Mouse (Mus musculus): Measurements from ENCODE around the gene Chst10.

- TF ChIP-seq CTCF (IDR thresholded peaks at IDR 0.05; ENCODE audit: low read depth, low read length) (0 out of 2 replicates have a peak, but pooled peaks have one; percentile 18), POLR2A (IDR thresholded peaks at IDR 0.05; ENCODE audit: borderline replicate concordance, low read depth, low read length) (no peak)
Observed at GRCm38 (mm10) chr1:38834899-38835298, 63.1 kb downstream of the Chst10 start.

Measured in bone marrow macrophage, adult 2 months (primary cell).